Mouse (Mus musculus) limb, embryonic 15.5 days (tissue): ENCODE data around the gene Olfr1287. TPM values are rescaled to one million over a fixed set of nuclear protein-coding genes. Genes with fewer than 3 reads are reported as not detected.

Experiments
- ATAC-seq: fragments of 200-750 bp; cut with Nextera tagmentation; 2 replicates; pipeline ENCODE4 v1.8.0; 2017; ENCODE audit warnings: low read depth, moderate TSS enrichment; ENCODE audit not compliant: insufficient number of reproducible peaks, low FRiP score, low TSS enrichment
- H3K27ac ChIP-seq: fragments of 300-500 bp; sonication (generic); 2 replicates; pipeline ENCODE4 v1.5.1; 2015; ENCODE audit warnings: moderate library complexity, mild to moderate bottlenecking, inconsistent platforms
- H3K27me3 ChIP-seq: fragments of 300-500 bp; sonication (generic); 2 replicates; pipeline ENCODE4 v1.6.1; 2015; ENCODE audit warnings: inconsistent platforms
- H3K36me3 ChIP-seq: fragments of 300-500 bp; sonication (generic); 2 replicates; pipeline ENCODE4 v1.6.1; 2015; ENCODE audit warnings: inconsistent platforms
- H3K4me1 ChIP-seq: fragments of 300-500 bp; sonication (generic); 2 replicates; pipeline ENCODE4 v1.6.1; 2015; ENCODE audit warnings: inconsistent platforms
- H3K4me2 ChIP-seq: fragments of 300-500 bp; sonication (generic); 2 replicates; pipeline ENCODE4 v1.6.1; 2015; ENCODE audit warnings: mild to moderate bottlenecking, inconsistent platforms
- H3K4me3 ChIP-seq: fragments of 300-500 bp; sonication (generic); 2 replicates; pipeline ENCODE4 v1.5.1; 2015; ENCODE audit warnings: mild to moderate bottlenecking, inconsistent platforms
- H3K9ac ChIP-seq: fragments of 300-500 bp; sonication (generic); 2 replicates; pipeline ENCODE4 v1.6.1; 2015; ENCODE audit warnings: inconsistent platforms
- H3K9me3 ChIP-seq: fragments of 300-500 bp; sonication (generic); 2 replicates; pipeline ENCODE4 v1.6.1; 2016; ENCODE audit warnings: inconsistent platforms
- WGBS: fragments of 180-500 bp; shearing (Covaris S2); methylation state at CpG from one replicate; pipeline ENCODE4 v1.1.7; 2015; 5-methylcytosine and 5-hydroxymethylcytosine counted together
- polyA plus RNA-seq: library from polyadenylated mRNA; unstranded; fragments of >200 nt; fragmentation: Nextera tagmentation; extraction: Ambion mirVana; gene quantifications from 2 replicates; pipeline ENCODE4 v1.2.1, GENCODE M21; 2015

Olfr1287 gene
- polyA plus RNA-seq = not detected in 2 replicates

GRCm38 (mm10) chr2:111448842-111449241 is at the start of gene Olfr1287:
Gene Olfr1287, plus strand, starts transcription at chr2:111449142.
- Histone ChIP-seq H3K9ac (no peak within 1 kb of the TSS), H3K4me1 (no peaks in the 10 kb centered on the region), H3K4me2 (no peak within 1 kb of the TSS), H3K9me3 (no peaks in the 10 kb centered on the region), H3K36me3 (no peaks in the 10 kb centered on the region), H3K27me3 (no peaks in the 10 kb centered on the region), H3K27ac (no peak within 1 kb of the TSS), H3K4me3 (no peak within 1 kb of the TSS)
- 67% methylated on average over 1 of the region's 1 CpGs for WGBS
- ATAC-seq = no peak

GRCm38 (mm10) chr2:111422931-111423330 is 26.0 kb upstream of the Olfr1287 start, which contains the start of gene Olfr1286:
Gene Olfr1286, minus strand, starts transcription at chr2:111423115.
- Histone ChIP-seq H3K27ac (no peak within 1 kb of the TSS), H3K9me3 (no peaks in the 10 kb centered on the region), H3K9ac (no peak within 1 kb of the TSS), H3K4me2 (no peak within 1 kb of the TSS), H3K4me1 (no peaks in the 10 kb centered on the region), H3K27me3 (no peaks in the 10 kb centered on the region), H3K36me3 (no peaks in the 10 kb centered on the region), H3K4me3 (no peak within 1 kb of the TSS)
- ATAC-seq = no peak
- WGBS = 59% methylated on average over 1 of the region's 1 CpGs

- Histone ChIP-seq H3K9ac (no peak within 1 kb of the TSS), H3K36me3 (no peaks in the 10 kb centered on the region), H3K27ac (no peak within 1 kb of the TSS), H3K27me3 (no peaks in the 10 kb centered on the region), H3K9me3 (no peaks in the 10 kb centered on the region), H3K4me2 (no peak within 1 kb of the TSS), H3K4me3 (no peak within 1 kb of the TSS), H3K4me1 (no peaks in the 10 kb centered on the region)
- ATAC-seq = no peak
- WGBS = 92% methylated on average over 1 of the region's 1 CpGs
These were observed 24.9 kb downstream of the Olfr1287 start, which contains the start of gene Olfr1288 for GRCm38 (mm10) chr2:111473801-111474200. Gene Olfr1288, plus strand, starts transcription at chr2:111474101.

GRCm38 (mm10) chr2:111480519-111480918 is 31.6 kb downstream of the Olfr1287 start, which contains the start of gene Olfr1289:
Gene Olfr1289, plus strand, starts transcription at chr2:111480819.
- Histone ChIP-seq H3K4me1 (no peaks in the 10 kb centered on the region), H3K4me3 (no peak within 1 kb of the TSS), H3K27ac (no peak within 1 kb of the TSS), H3K4me2 (no peak within 1 kb of the TSS), H3K36me3 (no peaks in the 10 kb centered on the region), H3K9me3 (no peaks in the 10 kb centered on the region), H3K27me3 (no peaks in the 10 kb centered on the region), H3K9ac (no peak within 1 kb of the TSS)
- no peak for ATAC-seq
- WGBS = 69% methylated on average over 1 of the region's 1 CpGs

- Histone ChIP-seq H3K9ac (no peak within 1 kb of the TSS), H3K4me2 (no peak within 1 kb of the TSS), H3K27me3 (no peaks in the 10 kb centered on the region), H3K4me1 (no peaks in the 10 kb centered on the region), H3K36me3 (no peaks in the 10 kb centered on the region), H3K4me3 (no peak within 1 kb of the TSS), H3K27ac (no peak within 1 kb of the TSS), H3K9me3 (no peaks in the 10 kb centered on the region)
- 75% methylated on average over 5 of the region's 5 CpGs for WGBS
- ATAC-seq = no peak
These were observed 44.8 kb downstream of the Olfr1287 start, which contains the start of gene Olfr1290 for GRCm38 (mm10) chr2:111493729-111494128. Gene Olfr1290, minus strand, starts transcription at chr2:111493829.

- ATAC-seq = no peak
- WGBS = 81% methylated on average over 3 of the region's 3 CpGs
- Histone ChIP-seq H3K9ac (no peak within 1 kb of the TSS), H3K4me1 (no peaks in the 10 kb centered on the region), H3K27ac (no peak within 1 kb of the TSS), H3K4me3 (no peak within 1 kb of the TSS), H3K36me3 (no peaks in the 10 kb centered on the region), H3K27me3 (no peaks in the 10 kb centered on the region), H3K4me2 (no peak within 1 kb of the TSS), H3K9me3 (no peaks in the 10 kb centered on the region)
These were observed 47.9 kb downstream of the Olfr1287 start, which contains the start of gene Olfr1291-ps1 for GRCm38 (mm10) chr2:111496880-111497279. Gene Olfr1291-ps1, plus strand, starts transcription at chr2:111497180.

Other genes starting within 250 kb of the Olfr1287 start
- gene 4930430A15Rik, start 219.5 kb upstream of the Olfr1287 start, polyA plus RNA-seq = not detected in 2 replicates
- gene Olfr1275, start 213.9 kb upstream of the Olfr1287 start, polyA plus RNA-seq = not detected in 2 replicates
- not detected in 2 replicates for gene Olfr1276, start 194.6 kb upstream of the Olfr1287 start, polyA plus RNA-seq
- gene Olfr1277, start 175.0 kb upstream of the Olfr1287 start, polyA plus RNA-seq = not detected in 2 replicates
- not detected in 2 replicates for gene Olfr1278, start 159.0 kb upstream of the Olfr1287 start, polyA plus RNA-seq
- not detected in 2 replicates for gene Olfr1279, start 148.5 kb upstream of the Olfr1287 start, polyA plus RNA-seq
- gene Olfr1280, start 135.1 kb upstream of the Olfr1287 start, polyA plus RNA-seq = not detected in 2 replicates
- not detected in 2 replicates for gene Olfr1281, start 122.6 kb upstream of the Olfr1287 start, polyA plus RNA-seq
- not detected in 2 replicates for gene Olfr1282, start 113.1 kb upstream of the Olfr1287 start, polyA plus RNA-seq
- not detected in 2 replicates for gene Olfr1283, start 82.4 kb upstream of the Olfr1287 start, polyA plus RNA-seq
- gene Olfr1284, start 73.6 kb upstream of the Olfr1287 start, polyA plus RNA-seq = not detected in 2 replicates
- not detected in 2 replicates for gene Olfr1286, start 26.0 kb upstream of the Olfr1287 start, polyA plus RNA-seq
- not detected in 2 replicates for gene Olfr1288, start 25.0 kb downstream of the Olfr1287 start, polyA plus RNA-seq
- not detected in 2 replicates for gene Olfr1289, start 31.7 kb downstream of the Olfr1287 start, polyA plus RNA-seq
- not detected in 2 replicates for gene Olfr1290, start 44.7 kb downstream of the Olfr1287 start, polyA plus RNA-seq
- gene Olfr1291-ps1, start 48.0 kb downstream of the Olfr1287 start, polyA plus RNA-seq = not detected in 2 replicates
- gene Olfr1293-ps, start 76.1 kb downstream of the Olfr1287 start, polyA plus RNA-seq = not detected in 2 replicates
- not detected in 2 replicates for gene Olfr1294, start 91.1 kb downstream of the Olfr1287 start, polyA plus RNA-seq
- gene Olfr1295, start 120.5 kb downstream of the Olfr1287 start, polyA plus RNA-seq = not detected in 2 replicates
- not detected in 2 replicates for gene Olfr1297, start 177.4 kb downstream of the Olfr1287 start, polyA plus RNA-seq
- not detected in 2 replicates for gene Olfr1298, start 200.1 kb downstream of the Olfr1287 start, polyA plus RNA-seq
- not detected in 2 replicates for gene Olfr1299, start 212.3 kb downstream of the Olfr1287 start, polyA plus RNA-seq